Mouse (Mus musculus) lung, embryonic 16.5 days (tissue): Measurements from ENCODE around the gene Cbx8. TPM values are rescaled to one million over a fixed set of nuclear protein-coding genes. Genes with fewer than 3 reads are reported as not detected.

Experiments used
- ATAC-seq: fragments of 200-750 bp; cut with Nextera tagmentation; 2 replicates; pipeline ENCODE4 v1.8.0; 2017; ENCODE audit warnings: low read depth, mild to moderate bottlenecking, moderate library complexity
- H3K27ac ChIP-seq: fragments of 300-500 bp; sonication (generic); 2 replicates; pipeline ENCODE4 v1.5.1; 2014; ENCODE audit warnings: mild to moderate bottlenecking, control low read depth, low read length
- H3K27me3 ChIP-seq: fragments of 300-500 bp; sonication (generic); 2 replicates; pipeline ENCODE4 v1.6.1; 2014; ENCODE audit warnings: low read depth, low read length, mixed read lengths; ENCODE audit not compliant: control insufficient read depth, insufficient read depth
- H3K36me3 ChIP-seq: fragments of 300-500 bp; sonication (generic); 2 replicates; pipeline ENCODE4 v1.6.1; 2014; ENCODE audit warnings: low read length; ENCODE audit not compliant: control insufficient read depth, insufficient read depth
- H3K4me1 ChIP-seq: fragments of 300-500 bp; sonication (generic); replicated peaks from 2 replicates; pipeline ENCODE4 v1.6.1; 2014; ENCODE audit warnings: low read length, mixed read lengths; ENCODE audit not compliant: control insufficient read depth, insufficient read depth
- H3K4me2 ChIP-seq: fragments of 300-500 bp; sonication (generic); 2 replicates; pipeline ENCODE4 v1.6.1; 2014; ENCODE audit warnings: low read depth, low read length, control low read depth
- H3K4me3 ChIP-seq: fragments of 300-500 bp; sonication (generic); 2 replicates; pipeline ENCODE4 v1.5.1; 2014; ENCODE audit warnings: mild to moderate bottlenecking, low read length, control low read depth
- H3K9ac ChIP-seq: fragments of 300-500 bp; sonication (generic); 2 replicates; pipeline ENCODE4 v1.6.1; 2014; ENCODE audit warnings: low read length, control low read depth
- H3K9me3 ChIP-seq: fragments of 300-500 bp; sonication (generic); 2 replicates; pipeline ENCODE4 v1.6.1; 2016; ENCODE audit warnings: low read length; ENCODE audit not compliant: control insufficient read depth
- WGBS: fragments of 180-500 bp; shearing (Covaris S2); extraction: QIAGEN DNeasy Blood & Tissue Kit; methylation state at CpG from one replicate; pipeline ENCODE4 v1.1.7; 2014; 5-methylcytosine and 5-hydroxymethylcytosine counted together
- polyA plus RNA-seq: library from polyadenylated mRNA; unstranded; fragments of >200 nt; fragmentation: Nextera tagmentation; extraction: Ambion mirVana; gene quantifications from 2 replicates; pipeline ENCODE4 v1.2.1, GENCODE M21; 2015

Gene Cbx8
- polyA plus RNA-seq, 1 experiment from 2014 or later = 7.9 TPM

DNA sequence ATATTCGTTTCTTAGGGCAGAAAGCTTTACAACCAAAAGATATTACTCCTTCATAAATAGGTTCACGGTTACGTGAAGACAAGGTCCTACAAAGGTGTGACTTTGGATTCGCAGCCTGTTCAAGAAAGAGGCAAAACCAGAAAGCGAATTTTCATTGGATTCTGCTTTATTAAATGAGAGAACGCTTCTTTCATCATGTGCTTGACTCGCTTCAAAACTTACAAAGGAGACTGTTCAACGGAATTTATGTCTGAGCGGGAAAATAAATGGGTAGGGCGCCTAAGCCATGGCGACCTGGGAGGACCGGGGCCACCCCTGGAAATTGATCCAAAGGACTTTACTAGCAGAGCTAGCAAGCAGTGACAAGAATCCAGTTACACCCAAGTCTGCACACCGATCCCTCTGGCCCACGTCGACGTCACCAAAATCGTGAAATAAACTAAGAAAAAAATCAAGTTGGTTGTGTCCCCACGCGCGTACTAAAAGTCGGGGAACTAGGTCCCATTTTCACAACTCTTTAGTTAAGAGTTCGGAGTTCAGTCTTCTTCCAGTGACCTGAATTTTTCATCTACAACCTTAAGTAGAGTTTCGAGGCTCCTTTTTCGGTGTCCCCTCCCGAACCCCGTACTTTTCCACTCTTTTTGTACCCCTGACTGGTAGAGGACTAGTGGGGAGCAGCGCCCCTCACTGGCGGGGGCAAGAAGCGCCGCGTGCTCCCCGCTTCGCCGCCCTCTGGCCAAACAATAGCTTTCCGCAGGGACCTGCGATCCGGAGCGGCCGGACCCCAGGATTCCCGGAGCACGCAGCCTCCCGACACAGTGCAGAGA lies 18.5 kb downstream of the Cbx8 start:
- Histone ChIP-seq H3K9ac (peak overlapping the region; percentile 90), H3K4me1 (peaks cover 29% of the 10 kb centered on the region), H3K27ac (peak overlapping the region; percentile 53), H3K4me2 (peak overlapping the region; percentile 89), H3K4me3 (peak overlapping the region; percentile 88), H3K27me3 (peaks cover 5% of the 10 kb centered on the region; the same call in 1 of the 2 replicates), H3K9me3 (no peaks in the 10 kb centered on the region), H3K36me3 (peaks cover 5% of the 10 kb centered on the region; the same call in 1 of the 2 replicates)
- no peak for ATAC-seq
- 4% methylated on average over 42 of the region's 42 CpGs for WGBS

DNA sequence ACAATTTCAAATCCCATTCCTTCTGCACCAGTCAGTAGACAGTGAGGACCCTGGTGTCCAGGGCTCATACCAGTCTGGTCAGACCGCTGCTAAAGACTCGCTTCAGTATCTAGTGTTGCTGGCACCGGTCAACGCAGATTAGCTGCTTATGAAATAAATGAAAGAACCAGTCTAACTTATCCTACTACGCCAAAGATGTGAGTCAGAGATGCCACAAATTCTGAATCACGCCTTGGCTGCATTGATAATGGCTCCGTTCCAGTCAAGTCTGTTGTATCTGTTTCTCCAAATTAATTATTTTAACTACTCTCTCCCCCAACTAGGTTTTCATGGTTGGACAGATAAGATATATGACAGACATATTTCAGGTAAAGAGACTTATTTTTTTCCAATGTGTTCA lies 19.6 kb downstream of the Cbx8 start:
- H3K36me3 ChIP-seq = no peaks in the 10 kb centered on the region
- H3K9me3 ChIP-seq = no peaks in the 10 kb centered on the region
- H3K27me3 ChIP-seq = peaks cover 5% of the 10 kb centered on the region; the same call in 1 of the 2 replicates
- H3K4me2 ChIP-seq = no peak overlapping the region
- ATAC-seq = no peak
- H3K4me3 ChIP-seq = no peak overlapping the region
- H3K9ac ChIP-seq = no peak overlapping the region
- 77% methylated on average over 7 of the region's 7 CpGs for WGBS
- no peak overlapping the region for H3K27ac ChIP-seq
- H3K4me1 ChIP-seq = peaks cover 28% of the 10 kb centered on the region

DNA sequence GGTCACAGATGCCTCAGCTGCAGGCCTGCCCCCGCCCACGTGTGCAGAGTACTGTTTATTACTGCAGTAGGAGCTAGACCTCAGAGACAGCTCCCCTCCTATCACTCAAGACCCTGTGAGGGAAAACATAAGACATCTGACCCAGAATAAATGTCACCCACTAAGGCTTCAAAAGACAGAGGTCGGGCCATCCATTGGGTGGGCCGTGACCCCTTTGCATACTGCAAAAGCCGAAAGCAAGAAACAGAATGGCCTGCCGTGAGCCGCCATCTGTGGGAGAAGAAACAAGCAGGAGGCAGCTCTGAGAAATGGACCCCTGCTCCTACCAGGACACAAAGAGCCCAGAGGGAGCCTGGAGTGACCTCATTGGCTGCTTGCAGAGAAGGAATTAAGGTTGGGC lies 23.3 kb downstream of the Cbx8 start:
- H3K9ac ChIP-seq = no peak overlapping the region
- no peak overlapping the region for H3K4me2 ChIP-seq
- no peaks in the 10 kb centered on the region for H3K36me3 ChIP-seq
- H3K9me3 ChIP-seq = no peaks in the 10 kb centered on the region
- H3K27ac ChIP-seq = no peak overlapping the region
- 66% methylated on average over 7 of the region's 7 CpGs for whole genome bisulfite sequencing
- no peak for ATAC-seq
- no peak overlapping the region for H3K4me3 ChIP-seq
- H3K27me3 ChIP-seq = peaks cover 5% of the 10 kb centered on the region; the same call in 1 of the 2 replicates
- peaks cover 3% of the 10 kb centered on the region for H3K4me1 ChIP-seq

DNA sequence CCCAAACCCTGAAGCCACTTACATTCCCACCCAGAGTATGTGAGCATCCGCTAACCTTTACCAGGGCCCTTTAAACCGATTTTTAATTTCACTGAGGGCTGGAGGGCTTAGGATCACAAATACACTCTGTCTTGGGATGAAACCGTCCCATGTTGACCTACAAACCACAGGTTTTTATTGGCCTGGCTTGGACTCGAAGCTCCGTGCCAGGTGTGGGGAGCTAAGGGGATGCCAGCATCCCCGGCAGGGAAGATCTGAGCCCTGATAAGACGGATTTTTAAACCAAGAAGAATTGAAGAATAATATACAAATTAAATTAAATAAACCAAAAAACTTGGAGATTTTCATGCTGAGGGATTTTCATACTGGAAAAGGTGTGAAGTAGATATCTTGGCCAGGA lies 26.3 kb downstream of the Cbx8 start:
- no peaks in the 10 kb centered on the region for H3K27me3 ChIP-seq
- H3K36me3 ChIP-seq = no peaks in the 10 kb centered on the region
- H3K4me2 ChIP-seq = no peak overlapping the region
- no peak for ATAC-seq
- H3K4me3 ChIP-seq = no peak overlapping the region
- no peak overlapping the region for H3K27ac ChIP-seq
- H3K4me1 ChIP-seq = no peaks in the 10 kb centered on the region
- no peaks in the 10 kb centered on the region for H3K9me3 ChIP-seq
- no peak overlapping the region for H3K9ac ChIP-seq
- 63% methylated on average over 7 of the region's 7 CpGs for WGBS

DNA sequence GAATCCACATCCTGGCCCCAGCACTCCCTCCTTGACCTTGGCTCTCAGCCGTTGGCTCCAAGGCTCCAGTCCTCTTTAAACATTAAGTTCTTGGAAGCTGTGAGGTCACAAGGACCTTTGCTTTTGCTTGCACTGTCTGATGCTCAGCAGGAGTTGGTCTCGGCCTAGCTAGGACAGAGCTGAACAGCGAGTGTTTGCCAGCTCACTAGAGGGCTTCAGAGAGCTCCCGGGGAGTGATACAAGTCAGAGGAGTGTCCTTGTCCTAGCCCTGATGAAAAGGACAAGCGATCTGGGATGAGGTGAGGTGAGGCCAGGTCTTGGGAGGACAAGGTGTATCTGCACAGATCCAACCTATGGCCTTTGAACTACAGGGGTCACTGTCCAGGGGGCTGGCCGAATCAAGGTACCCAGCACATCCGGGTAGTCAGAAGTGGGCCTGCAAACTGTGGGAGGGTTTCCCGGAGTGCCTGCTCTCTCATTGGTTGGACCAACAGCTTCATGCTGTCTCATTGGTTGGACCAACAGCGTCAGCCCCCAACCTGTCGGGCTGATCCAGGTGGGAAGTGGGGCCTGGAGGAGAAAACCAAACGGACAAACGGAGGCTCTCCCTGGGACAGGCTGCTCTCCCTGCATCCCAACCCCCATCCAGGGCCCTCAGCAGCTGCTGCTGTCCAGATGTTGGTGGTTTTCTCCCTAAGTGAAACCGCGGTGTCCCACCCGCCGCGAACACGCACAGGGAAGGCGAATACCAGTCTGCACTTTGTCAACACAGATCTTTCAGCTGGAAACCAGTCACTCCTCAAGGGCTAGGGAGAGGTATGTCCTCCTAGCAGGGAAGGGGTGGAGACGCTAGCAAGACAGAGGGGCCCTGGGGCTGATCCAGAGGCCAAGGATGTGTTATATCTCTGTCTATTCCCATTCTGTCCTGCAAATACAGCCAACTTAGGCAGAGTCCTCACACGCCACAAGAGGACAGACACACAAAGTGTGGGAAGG lies 33.0 kb downstream of the Cbx8 start:
- Histone ChIP-seq H3K4me1 (0 out of 2 replicates have a peak, but pooled peaks cover 2% of the 10 kb centered on the region), H3K9me3 (no peaks in the 10 kb centered on the region), H3K4me2 (peak overlapping the region; percentile 51), H3K4me3 (peak overlapping the region; percentile 48), H3K36me3 (no peaks in the 10 kb centered on the region), H3K9ac (peak overlapping the region; percentile 53), H3K27me3 (no peaks in the 10 kb centered on the region), H3K27ac (peak overlapping the region; percentile 4; the same call in 1 of the 2 replicates)
- peak; percentile 89 for ATAC-seq
- WGBS = 19% methylated on average over 21 of the region's 21 CpGs

DNA sequence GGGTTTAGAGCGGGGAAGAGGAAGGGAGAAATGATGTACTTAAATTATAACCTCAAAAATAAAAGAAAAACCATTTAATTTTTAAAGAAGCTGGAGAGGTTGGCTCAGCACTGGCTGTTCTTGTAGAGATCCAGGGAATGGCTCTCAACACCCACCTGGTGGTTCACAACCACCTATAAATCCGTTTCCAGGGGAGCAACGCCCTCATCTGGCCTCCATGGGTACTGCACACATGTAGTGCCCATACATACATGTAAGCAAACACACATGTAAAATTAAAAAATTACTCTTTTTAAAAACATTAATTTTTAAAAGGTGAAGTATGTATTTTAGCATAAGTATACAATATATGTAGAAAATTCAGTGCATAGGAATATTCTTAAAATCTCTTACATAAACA lies 34.3 kb downstream of the Cbx8 start:
- Histone ChIP-seq H3K4me3 (no peak overlapping the region), H3K27me3 (no peaks in the 10 kb centered on the region), H3K36me3 (no peaks in the 10 kb centered on the region), H3K4me2 (no peak overlapping the region), H3K4me1 (0 out of 2 replicates have a peak, but pooled peaks cover 2% of the 10 kb centered on the region), H3K27ac (no peak overlapping the region), H3K9me3 (no peaks in the 10 kb centered on the region), H3K9ac (no peak overlapping the region)
- 65% methylated on average over 3 of the region's 3 CpGs for WGBS
- ATAC-seq = no peak

DNA sequence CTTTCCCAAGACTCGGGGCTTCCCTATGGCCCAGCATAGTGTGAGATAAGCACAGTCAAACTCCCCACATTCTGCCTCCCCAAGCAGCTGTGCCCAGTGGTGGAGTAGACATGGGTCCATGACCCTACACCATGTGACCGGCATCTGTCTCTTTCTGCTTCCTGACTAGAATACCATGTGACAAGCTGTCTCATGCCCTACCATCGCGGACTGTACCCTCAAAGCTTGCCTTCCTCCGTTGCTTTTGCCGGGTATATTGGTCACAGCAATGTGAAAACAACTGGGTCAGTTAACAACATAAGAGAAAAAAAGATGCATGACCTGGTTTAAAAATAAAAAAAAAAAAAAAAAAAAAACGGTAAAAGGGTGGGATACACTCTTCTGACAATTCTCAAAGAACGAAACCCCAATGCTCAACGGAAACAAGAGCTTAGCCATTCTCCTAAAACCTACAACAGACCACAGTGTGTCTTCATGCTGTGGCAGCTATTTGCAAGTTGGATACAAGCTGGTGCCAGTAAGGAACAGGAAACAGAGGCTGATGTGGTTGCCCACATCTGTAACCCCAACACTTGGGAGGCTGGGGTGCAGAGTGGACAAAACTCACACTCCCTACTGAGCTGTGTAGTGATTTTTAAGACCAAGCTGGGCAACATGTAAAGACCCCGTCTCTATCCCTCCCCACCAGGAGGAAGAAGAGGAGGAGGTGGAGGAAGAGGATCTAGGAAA lies 35.1 kb downstream of the Cbx8 start:
- Histone ChIP-seq H3K27ac (no peak overlapping the region), H3K9me3 (no peaks in the 10 kb centered on the region), H3K4me2 (no peak overlapping the region), H3K4me1 (0 out of 2 replicates have a peak, but pooled peaks cover 2% of the 10 kb centered on the region), H3K27me3 (no peaks in the 10 kb centered on the region), H3K9ac (no peak overlapping the region), H3K36me3 (no peaks in the 10 kb centered on the region), H3K4me3 (no peak overlapping the region)
- no peak for ATAC-seq
- WGBS = 85% methylated on average over 10 of the region's 10 CpGs

DNA sequence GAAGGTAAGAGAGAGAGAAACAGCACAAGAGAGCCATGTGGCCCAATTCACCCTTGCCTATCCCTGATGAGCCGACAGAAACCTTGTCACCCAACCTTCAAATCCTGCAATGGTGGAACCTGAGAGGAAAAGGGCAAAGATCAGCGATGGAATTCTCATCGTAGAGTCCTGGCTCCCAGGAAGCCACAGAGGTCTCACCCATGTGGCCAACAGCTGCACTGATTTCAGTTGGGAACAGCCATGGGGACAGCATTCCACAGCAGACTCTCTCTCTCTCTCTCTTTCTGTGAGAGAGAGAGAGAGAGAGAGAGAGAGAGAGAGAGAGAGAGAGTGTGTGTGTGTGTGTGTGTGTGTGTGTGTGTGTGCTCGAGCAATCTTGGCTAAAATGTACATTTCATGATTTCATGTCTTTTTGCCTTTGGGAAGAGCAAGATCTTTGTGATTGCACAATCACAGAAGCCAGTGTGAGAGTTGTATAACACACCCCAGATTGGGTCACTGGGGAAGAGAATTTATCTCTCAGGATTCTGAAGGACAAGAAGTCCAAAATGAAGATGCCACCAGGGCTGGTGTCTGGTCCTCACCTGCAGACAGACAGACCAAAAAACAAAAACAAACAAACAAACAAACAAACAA lies 39.2 kb downstream of the Cbx8 start:
- Histone ChIP-seq H3K9me3 (no peaks in the 10 kb centered on the region), H3K27me3 (peaks cover 16% of the 10 kb centered on the region)
- WGBS = 34% methylated on average over 4 of the region's 4 CpGs

More for the DNA sequence above, 39.2 kb downstream of the Cbx8 start:
- no peak overlapping the region for H3K4me3 ChIP-seq
- no peak overlapping the region for H3K4me2 ChIP-seq
- peaks cover 2% of the 10 kb centered on the region; the same call in 1 of the 2 replicates for H3K4me1 ChIP-seq
- ATAC-seq = no peak
- no peak overlapping the region for H3K27ac ChIP-seq
- H3K9ac ChIP-seq = no peak overlapping the region
- H3K36me3 ChIP-seq = no peaks in the 10 kb centered on the region
